Mouse (Mus musculus): ENCODE data around the gene Polr2h. TPM values are rescaled to one million over a fixed set of nuclear protein-coding genes. Genes with fewer than 3 reads are reported as not detected.
A peak's percentile ranks its signal among the peaks of the same experiment; 100 is the strongest.

The Polr2h gene
- polyA plus RNA-seq, 1 experiment from 2014 or later: 88.0 TPM

GRCm38 (mm10) chr16:20714307-20715080 is 3.0 kb upstream of the Polr2h start:
- no peak for ATAC-seq
- H3K27me3 ChIP-seq (ENCODE audit: control insufficient read depth, insufficient read depth, low read depth, low read length): no peaks in the 10 kb centered on the region
- WGBS: 29% methylated on average over 11 of the region's 11 CpGs
- H3K27ac ChIP-seq (ENCODE audit: low read length): no peak overlapping the region
- peaks cover 9% of the 10 kb centered on the region for H3K36me3 ChIP-seq (ENCODE audit: control insufficient read depth, insufficient read depth, low read length)
- peak overlapping the region; percentile 85 for H3K9ac ChIP-seq (ENCODE audit: low read depth, low read length)
- no peaks in the 10 kb centered on the region for H3K9me3 ChIP-seq (replicated peaks; ENCODE audit: control insufficient read depth, low read length, poor library complexity, severe bottlenecking)
- H3K4me3 ChIP-seq (ENCODE audit: low read depth, low read length): peak overlapping the region; percentile 69
- peaks cover 28% of the 10 kb centered on the region for H3K4me1 ChIP-seq (ENCODE audit: control insufficient read depth, insufficient read depth, low read length)
- peak overlapping the region; percentile 95 for H3K4me2 ChIP-seq (ENCODE audit: low read length)

GRCm38 (mm10) chr16:20715161-20715560 is 2.3 kb upstream of the Polr2h start:
- peaks cover 9% of the 10 kb centered on the region for H3K36me3 ChIP-seq (ENCODE audit: control insufficient read depth, insufficient read depth, low read length)
- WGBS: 79% methylated on average over 2 of the region's 2 CpGs
- peak overlapping the region; percentile 95; the same call in 1 of the 2 replicates for H3K27ac ChIP-seq (ENCODE audit: low read length)
- H3K9me3 ChIP-seq (replicated peaks; ENCODE audit: control insufficient read depth, low read length, poor library complexity, severe bottlenecking): no peaks in the 10 kb centered on the region
- no peak for ATAC-seq
- peak overlapping the region; percentile 95 for H3K4me2 ChIP-seq (ENCODE audit: low read length)
- peaks cover 28% of the 10 kb centered on the region for H3K4me1 ChIP-seq (ENCODE audit: control insufficient read depth, insufficient read depth, low read length)
- H3K27me3 ChIP-seq (ENCODE audit: control insufficient read depth, insufficient read depth, low read depth, low read length): no peaks in the 10 kb centered on the region
- peak overlapping the region; percentile 69 for H3K4me3 ChIP-seq (ENCODE audit: low read depth, low read length)
- H3K9ac ChIP-seq (ENCODE audit: low read depth, low read length): peak overlapping the region; percentile 85

GRCm38 (mm10) chr16:20715566-20715965 is 1.9 kb upstream of the Polr2h start:
- H3K4me3 ChIP-seq (ENCODE audit: low read depth, low read length): peak overlapping the region; percentile 69
- peaks cover 28% of the 10 kb centered on the region for H3K4me1 ChIP-seq (ENCODE audit: control insufficient read depth, insufficient read depth, low read length)

GRCm38 (mm10) chr16:20715976-20716840 is 1.3 kb upstream of the Polr2h start:
- under 1% methylated on average over 47 of the region's 68 CpGs for WGBS
- peak overlapping the region; percentile 95 for H3K4me2 ChIP-seq (ENCODE audit: low read length)
- peak; percentile 81 for ATAC-seq
- peak overlapping the region; percentile 85 for H3K9ac ChIP-seq (ENCODE audit: low read depth, low read length)
- peak overlapping the region; percentile 69 for H3K4me3 ChIP-seq (ENCODE audit: low read depth, low read length)
- H3K36me3 ChIP-seq (ENCODE audit: control insufficient read depth, insufficient read depth, low read length): peaks cover 9% of the 10 kb centered on the region
- H3K9me3 ChIP-seq (replicated peaks; ENCODE audit: control insufficient read depth, low read length, poor library complexity, severe bottlenecking): no peaks in the 10 kb centered on the region
- H3K4me1 ChIP-seq (ENCODE audit: control insufficient read depth, insufficient read depth, low read length): peaks cover 28% of the 10 kb centered on the region
- peak overlapping the region; percentile 95 for H3K27ac ChIP-seq (ENCODE audit: low read length)
- no peaks in the 10 kb centered on the region for H3K27me3 ChIP-seq (ENCODE audit: control insufficient read depth, insufficient read depth, low read depth, low read length)

More at GRCm38 (mm10) chr16:20715566-20715965, 1.9 kb upstream of the Polr2h start:
- no peak; the same call in 1 of the 2 replicates for ATAC-seq
- Histone ChIP-seq H3K27me3 (ENCODE audit: control insufficient read depth, insufficient read depth, low read depth, low read length) (no peaks in the 10 kb centered on the region), H3K4me2 (ENCODE audit: low read length) (peak overlapping the region; percentile 95), H3K9ac (ENCODE audit: low read depth, low read length) (peak overlapping the region; percentile 85), H3K9me3 (replicated peaks; ENCODE audit: control insufficient read depth, low read length, poor library complexity, severe bottlenecking) (no peaks in the 10 kb centered on the region), H3K36me3 (ENCODE audit: control insufficient read depth, insufficient read depth, low read length) (peaks cover 9% of the 10 kb centered on the region), H3K27ac (ENCODE audit: low read length) (peak overlapping the region; percentile 95)
- under 1% methylated on average over 12 of the region's 12 CpGs for WGBS

- no peaks in the 10 kb centered on the region for H3K9me3 ChIP-seq (replicated peaks; ENCODE audit: control insufficient read depth, low read length, poor library complexity, severe bottlenecking)
- peak overlapping the region; percentile 69 for H3K4me3 ChIP-seq (ENCODE audit: low read depth, low read length)
- WGBS: 3% methylated on average over 8 of the region's 8 CpGs
- H3K9ac ChIP-seq (ENCODE audit: low read depth, low read length): peak overlapping the region; percentile 85
- peaks cover 28% of the 10 kb centered on the region for H3K4me1 ChIP-seq (ENCODE audit: control insufficient read depth, insufficient read depth, low read length)
- peak; percentile 41 for ATAC-seq
- peak overlapping the region; percentile 95 for H3K27ac ChIP-seq (ENCODE audit: low read length)
- H3K4me2 ChIP-seq (ENCODE audit: low read length): peak overlapping the region; percentile 95
- no peaks in the 10 kb centered on the region for H3K27me3 ChIP-seq (ENCODE audit: control insufficient read depth, insufficient read depth, low read depth, low read length)
- peaks cover 9% of the 10 kb centered on the region for H3K36me3 ChIP-seq (ENCODE audit: control insufficient read depth, insufficient read depth, low read length)
Measured at GRCm38 (mm10) chr16:20716841-20717180, 654 bp upstream of the Polr2h start.

GRCm38 (mm10) chr16:20717978-20718670 is 659 bp downstream of the Polr2h start:
- H3K4me1 ChIP-seq (ENCODE audit: control insufficient read depth, insufficient read depth, low read length): peaks cover 28% of the 10 kb centered on the region
- H3K27ac ChIP-seq (ENCODE audit: low read length): peak overlapping the region; percentile 95
- no peaks in the 10 kb centered on the region for H3K27me3 ChIP-seq (ENCODE audit: control insufficient read depth, insufficient read depth, low read depth, low read length)
- ATAC-seq: 0 out of 2 replicates have a peak, but pooled peaks have one; percentile 1
- peak overlapping the region; percentile 69 for H3K4me3 ChIP-seq (ENCODE audit: low read depth, low read length)
- peak overlapping the region; percentile 95 for H3K4me2 ChIP-seq (ENCODE audit: low read length)
- peak overlapping the region; percentile 85 for H3K9ac ChIP-seq (ENCODE audit: low read depth, low read length)
- H3K9me3 ChIP-seq (replicated peaks; ENCODE audit: control insufficient read depth, low read length, poor library complexity, severe bottlenecking): no peaks in the 10 kb centered on the region
- H3K36me3 ChIP-seq (ENCODE audit: control insufficient read depth, insufficient read depth, low read length): 0 out of 2 replicates have a peak, but pooled peaks cover under 1% of the 10 kb centered on the region
- WGBS: 5% methylated on average over 18 of the region's 18 CpGs

GRCm38 (mm10) chr16:20721808-20722207 is 4.3 kb downstream of the Polr2h start:
- no peak for ATAC-seq
- H3K27me3 ChIP-seq (ENCODE audit: control insufficient read depth, insufficient read depth, low read depth, low read length): no peaks in the 10 kb centered on the region
- H3K4me2 ChIP-seq (ENCODE audit: low read length): no peak overlapping the region
- H3K36me3 ChIP-seq (ENCODE audit: control insufficient read depth, insufficient read depth, low read length): no peaks in the 10 kb centered on the region
- 90% methylated on average over 10 of the region's 10 CpGs for WGBS
- H3K4me3 ChIP-seq (ENCODE audit: low read depth, low read length): no peak overlapping the region
- peaks cover 7% of the 10 kb centered on the region for H3K4me1 ChIP-seq (ENCODE audit: control insufficient read depth, insufficient read depth, low read length)
- no peaks in the 10 kb centered on the region for H3K9me3 ChIP-seq (replicated peaks; ENCODE audit: control insufficient read depth, low read length, poor library complexity, severe bottlenecking)
- H3K9ac ChIP-seq (ENCODE audit: low read depth, low read length): no peak overlapping the region
- H3K27ac ChIP-seq (ENCODE audit: low read length): no peak overlapping the region

- Histone ChIP-seq H3K9ac (ENCODE audit: low read depth, low read length) (no peak overlapping the region), H3K4me3 (ENCODE audit: low read depth, low read length) (no peak overlapping the region), H3K9me3 (replicated peaks; ENCODE audit: control insufficient read depth, low read length, poor library complexity, severe bottlenecking) (no peaks in the 10 kb centered on the region), H3K36me3 (ENCODE audit: control insufficient read depth, insufficient read depth, low read length) (no peaks in the 10 kb centered on the region), H3K27ac (ENCODE audit: low read length) (no peak overlapping the region), H3K4me2 (ENCODE audit: low read length) (no peak overlapping the region), H3K27me3 (ENCODE audit: control insufficient read depth, insufficient read depth, low read depth, low read length) (no peaks in the 10 kb centered on the region), H3K4me1 (ENCODE audit: control insufficient read depth, insufficient read depth, low read length) (peaks cover 7% of the 10 kb centered on the region)
- ATAC-seq: no peak
- 90% methylated on average over 4 of the region's 4 CpGs for WGBS
Measured at GRCm38 (mm10) chr16:20722736-20723135, 5.3 kb downstream of the Polr2h start.
